Mouse (Mus musculus): ENCODE results near the gene Synj1. TPM values are rescaled to one million over a fixed set of nuclear protein-coding genes. Genes with fewer than 3 reads are reported as not detected.

Synj1 gene
- polyA plus RNA-seq, 1 experiment: 11.3 TPM

GRCm38 (mm10) chr16:91020842-91021483, 9.9 kb upstream of the Synj1 start:
- no peaks in the 10 kb centered on the region for H3K79me2 ChIP-seq (ENCODE audit: control insufficient read depth, insufficient read depth)
- H3ac ChIP-seq (ENCODE audit: control insufficient read depth, insufficient read length, low read depth): no peak overlapping the region
- no peaks in the 10 kb centered on the region for H3K79me3 ChIP-seq (ENCODE audit: low read depth)
- no peaks in the 10 kb centered on the region for H3K27me3 ChIP-seq (ENCODE audit: control insufficient read depth, insufficient read depth, insufficient read length)
- peaks cover 95% of the 10 kb centered on the region for H3K36me3 ChIP-seq (ENCODE audit: control insufficient read depth, insufficient read depth)
- TF ChIP-seq MYOG (IDR thresholded peaks at IDR 0.05; ENCODE audit: control insufficient read depth, extremely low read depth, insufficient read length) (no peak), USF1 (IDR thresholded peaks at IDR 0.05; ENCODE audit: low read depth) (no peak), MAX (IDR thresholded peaks at IDR 0.05) (no peak)
- H3K4me3 ChIP-seq (ENCODE audit: insufficient read depth, poor library complexity, severe bottlenecking): no peak overlapping the region

GRCm38 (mm10) chr16:91019476-91019875, 8.4 kb upstream of the Synj1 start:
- no peaks in the 10 kb centered on the region for H3K27me3 ChIP-seq (ENCODE audit: control insufficient read depth, insufficient read depth, insufficient read length)
- no peaks in the 10 kb centered on the region for H3K79me2 ChIP-seq (ENCODE audit: control insufficient read depth, insufficient read depth)
- peaks cover 88% of the 10 kb centered on the region for H3K36me3 ChIP-seq (ENCODE audit: control insufficient read depth, insufficient read depth)
- no peak overlapping the region for H3ac ChIP-seq (ENCODE audit: control insufficient read depth, insufficient read length, low read depth)
- H3K79me3 ChIP-seq (ENCODE audit: low read depth): no peaks in the 10 kb centered on the region
- TF ChIP-seq MYOD1 (IDR thresholded peaks at IDR 0.05; ENCODE audit: control insufficient read depth, insufficient read length, low read depth): no peak
- no peak overlapping the region for H3K4me3 ChIP-seq (ENCODE audit: insufficient read depth, poor library complexity, severe bottlenecking)

- Histone ChIP-seq H3K4me3 (ENCODE audit: insufficient read depth, poor library complexity, severe bottlenecking) (no peak overlapping the region), H3K79me3 (ENCODE audit: low read depth) (no peaks in the 10 kb centered on the region), H3K79me2 (ENCODE audit: control insufficient read depth, insufficient read depth) (peaks cover under 1% of the 10 kb centered on the region), H3ac (ENCODE audit: control insufficient read depth, insufficient read length, low read depth) (no peak overlapping the region), H3K36me3 (ENCODE audit: control insufficient read depth, insufficient read depth) (peaks cover 71% of the 10 kb centered on the region), H3K27me3 (ENCODE audit: control insufficient read depth, insufficient read depth, insufficient read length) (no peaks in the 10 kb centered on the region)
- TF ChIP-seq MYOD1 (IDR thresholded peaks at IDR 0.05; ENCODE audit: control insufficient read depth, insufficient read length, low read depth): no peak
Measured at GRCm38 (mm10) chr16:91015761-91016160, 4.7 kb upstream of the Synj1 start.

GRCm38 (mm10) chr16:91011847-91012246, 739 bp upstream of the Synj1 start:
- TF ChIP-seq USF1 (IDR thresholded peaks at IDR 0.05; ENCODE audit: low read depth) (peak; percentile 59), MYOG (IDR thresholded peaks at IDR 0.05; ENCODE audit: control insufficient read depth, extremely low read depth, insufficient read length) (no peak), MYOD1 (IDR thresholded peaks at IDR 0.05; ENCODE audit: control insufficient read depth, insufficient read length, low read depth) (no peak)

GRCm38 (mm10) chr16:91010581-91011020, 507 bp downstream of the Synj1 start:
- Histone ChIP-seq H3K36me3 (ENCODE audit: control insufficient read depth, insufficient read depth) (peaks cover 24% of the 10 kb centered on the region), H3ac (ENCODE audit: control insufficient read depth, insufficient read length, low read depth) (peak overlapping the region; percentile 99), H3K79me2 (ENCODE audit: control insufficient read depth, insufficient read depth) (peaks cover 15% of the 10 kb centered on the region), H3K79me3 (ENCODE audit: low read depth) (peaks cover 3% of the 10 kb centered on the region), H3K4me3 (ENCODE audit: insufficient read depth, poor library complexity, severe bottlenecking) (peak overlapping the region; percentile 85), H3K27me3 (ENCODE audit: control insufficient read depth, insufficient read depth, insufficient read length) (no peaks in the 10 kb centered on the region)
- no peak for TF ChIP-seq MYOD1 (IDR thresholded peaks at IDR 0.05; ENCODE audit: control insufficient read depth, insufficient read length, low read depth)
- TF ChIP-seq CTCF (IDR thresholded peaks at IDR 0.05; ENCODE audit: control insufficient read depth, insufficient read depth, insufficient read length): no peak
- no peak for TF ChIP-seq CEBPB (IDR thresholded peaks at IDR 0.05; ENCODE audit: low read depth)
- no peak for TF ChIP-seq USF1 (IDR thresholded peaks at IDR 0.05; ENCODE audit: low read depth)
- TF ChIP-seq MYOG (IDR thresholded peaks at IDR 0.05; ENCODE audit: control insufficient read depth, extremely low read depth, insufficient read length): no peak
- TF ChIP-seq MAX (IDR thresholded peaks at IDR 0.05): no peak
- no peak for TF ChIP-seq FOSL1 (IDR thresholded peaks at IDR 0.05; ENCODE audit: insufficient read depth, low read length, poor library complexity, severe bottlenecking)

More at GRCm38 (mm10) chr16:91011847-91012246, 739 bp upstream of the Synj1 start:
- H3K79me2 ChIP-seq (ENCODE audit: control insufficient read depth, insufficient read depth): peaks cover 15% of the 10 kb centered on the region
- H3K27me3 ChIP-seq (ENCODE audit: control insufficient read depth, insufficient read depth, insufficient read length): no peaks in the 10 kb centered on the region
- H3K79me3 ChIP-seq (ENCODE audit: low read depth): peaks cover 3% of the 10 kb centered on the region
- peak overlapping the region; percentile 85 for H3K4me3 ChIP-seq (ENCODE audit: insufficient read depth, poor library complexity, severe bottlenecking)
- peaks cover 34% of the 10 kb centered on the region for H3K36me3 ChIP-seq (ENCODE audit: control insufficient read depth, insufficient read depth)
- H3ac ChIP-seq (ENCODE audit: control insufficient read depth, insufficient read length, low read depth): no peak overlapping the region

GRCm38 (mm10) chr16:91009942-91010529, 1.1 kb downstream of the Synj1 start:
- Histone ChIP-seq H3K4me3 (ENCODE audit: insufficient read depth, poor library complexity, severe bottlenecking) (peak overlapping the region; percentile 85), H3K27me3 (ENCODE audit: control insufficient read depth, insufficient read depth, insufficient read length) (no peaks in the 10 kb centered on the region), H3K79me2 (ENCODE audit: control insufficient read depth, insufficient read depth) (peaks cover 15% of the 10 kb centered on the region), H3K79me3 (ENCODE audit: low read depth) (peaks cover 3% of the 10 kb centered on the region), H3ac (ENCODE audit: control insufficient read depth, insufficient read length, low read depth) (peak overlapping the region; percentile 99), H3K36me3 (ENCODE audit: control insufficient read depth, insufficient read depth) (peaks cover 19% of the 10 kb centered on the region)
- no peak for TF ChIP-seq CTCF (IDR thresholded peaks at IDR 0.05; ENCODE audit: control insufficient read depth, insufficient read depth, insufficient read length)
- TF ChIP-seq USF1 (IDR thresholded peaks at IDR 0.05; ENCODE audit: low read depth): no peak
- TF ChIP-seq MYOD1 (IDR thresholded peaks at IDR 0.05; ENCODE audit: control insufficient read depth, insufficient read length, low read depth): no peak
- no peak for TF ChIP-seq MYOG (IDR thresholded peaks at IDR 0.05; ENCODE audit: control insufficient read depth, extremely low read depth, insufficient read length)
